Mouse (Mus musculus) E14TG2a.4 (cell line): Measurements from ENCODE around the gene Rac3.

ENCODE experiments used
- CTCF ChIP-seq: conservative IDR thresholded peaks from 2 replicates; pipeline ENCODE4 v1.5.1; 2014; ENCODE audit warnings: low read length
- NANOG ChIP-seq: IDR thresholded peaks from 2 replicates; pipeline ENCODE4 v1.6.1; 2014; ENCODE audit warnings: borderline replicate concordance, low read length, mixed read lengths

DNA sequence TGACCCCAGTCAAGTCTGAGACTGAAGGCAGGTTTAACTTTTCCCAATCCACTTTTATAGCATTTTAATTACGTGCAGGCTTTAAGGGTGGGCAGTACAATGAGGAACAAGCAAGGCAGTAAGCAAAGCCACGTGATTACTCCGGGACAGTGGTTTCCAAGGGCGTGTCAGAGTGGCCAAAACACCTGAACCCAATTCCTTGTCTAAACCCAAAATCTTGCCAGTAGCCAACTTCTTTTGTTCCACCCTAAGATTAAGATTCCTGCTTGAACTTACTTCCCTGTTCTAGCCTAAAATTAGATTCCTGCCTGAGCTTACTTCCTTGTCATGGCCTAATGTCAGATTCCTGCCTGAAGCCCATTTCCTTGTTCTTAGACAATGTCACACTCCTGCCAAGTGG, 26.7 kb downstream of the Rac3 start:
- TF ChIP-seq NANOG (no peak), CTCF (no peak)
